Mouse (Mus musculus) subcutaneous adipose tissue, adult 2 months (tissue): ENCODE results near the gene Cxcl16. TPM values are rescaled to one million over a fixed set of nuclear protein-coding genes. Genes with fewer than 3 reads are reported as not detected.

Experiments used
- polyA plus RNA-seq: library from polyadenylated mRNA; depleted of rRNA; stranded (reverse); fragments of >200 nt; gene quantifications from 2 replicates; pipeline ENCODE4 v1.2.3, GENCODE M21; 2012; ENCODE audit warnings: low replicate concordance; rRNA removed

Cxcl16 gene
- polyA plus RNA-seq, result 22.2 and 63.5 TPM in 2 replicates

GRCm38 (mm10) chr11:70459601-70460101 lies at the start of gene Cxcl16:
Gene Cxcl16 (minus strand): TSS chr11:70459984.

GRCm38 (mm10) chr11:70504970-70505369 lies 45.2 kb upstream of the Cxcl16 start, which contains the start of gene Tm4sf5:
Gene Tm4sf5 (plus strand): TSS chr11:70505244.

GRCm38 (mm10) chr11:70458688-70459600 lies 840 bp downstream of the Cxcl16 start, which contains the start of gene Zmynd15:
Gene Zmynd15 (plus strand): TSS chr11:70459433.

GRCm38 (mm10) chr11:70451797-70452498 lies 7.8 kb downstream of the Cxcl16 start, which contains the start of gene Med11:
Gene Med11 (plus strand): TSS chr11:70451919.

GRCm38 (mm10) chr11:70432048-70432894 lies 27.5 kb downstream of the Cxcl16 start, which contains the start of gene Arrb2:
Gene Arrb2 (plus strand): TSS chr11:70432635.

GRCm38 (mm10) chr11:70409594-70410296 lies 50.0 kb downstream of the Cxcl16 start, which contains the start of gene Pelp1:
Gene Pelp1 (minus strand): TSS chr11:70410031.

Other genes with a start within 250 kb of the Cxcl16 start
- 3.5 and 5.8 TPM in 2 replicates for gene Slc16a11, start 247.2 kb downstream of the Cxcl16 start, polyA plus RNA-seq
- 4.4 and 8.0 TPM in 2 replicates for gene Slc16a13, start 238.9 kb downstream of the Cxcl16 start, polyA plus RNA-seq
- gene Bcl6b, start 230.2 kb downstream of the Cxcl16 start, polyA plus RNA-seq, result 15.2 and 24.6 TPM in 2 replicates
- 56.7 and 89.9 TPM in 2 replicates for gene 0610010K14Rik, start 222.1 kb downstream of the Cxcl16 start, polyA plus RNA-seq
- gene Gm21988, start 220.2 kb downstream of the Cxcl16 start, polyA plus RNA-seq, result 8.0 and 8.3 TPM in 2 replicates
- 223 and 400 TPM in 2 replicates for gene Rnasek, start 220.1 kb downstream of the Cxcl16 start, polyA plus RNA-seq
- gene Alox12, start 204.6 kb downstream of the Cxcl16 start, polyA plus RNA-seq, result 2.5 and 7.8 TPM in 2 replicates
- 0.19 and 16.2 TPM in 2 replicates for gene Alox12e, start 137.4 kb downstream of the Cxcl16 start, polyA plus RNA-seq
- 2.7 and 62.7 TPM in 2 replicates for gene Alox15, start 108.0 kb downstream of the Cxcl16 start, polyA plus RNA-seq
- 20.8 and 30.6 TPM in 2 replicates for gene Pelp1, start 50.0 kb downstream of the Cxcl16 start, polyA plus RNA-seq
- gene Arrb2, start 27.3 kb downstream of the Cxcl16 start, polyA plus RNA-seq, result 59.2 and 84.6 TPM in 2 replicates
- 25.2 and 25.9 TPM in 2 replicates for gene Med11, start 8.1 kb downstream of the Cxcl16 start, polyA plus RNA-seq
- gene Zmynd15, start 551 bp downstream of the Cxcl16 start, polyA plus RNA-seq, result 6.1 and 13.8 TPM in 2 replicates
- gene Tm4sf5, start 45.3 kb upstream of the Cxcl16 start, polyA plus RNA-seq, result 0.99 and 1.3 TPM in 2 replicates
- gene Vmo1, start 54.6 kb upstream of the Cxcl16 start, polyA plus RNA-seq, result 0.34 and 0.57 TPM in 2 replicates
- gene Gltpd2, start 59.2 kb upstream of the Cxcl16 start, polyA plus RNA-seq, result 0.51 TPM in 1 of 2 replicates, not detected in the other
- gene Psmb6, start 65.4 kb upstream of the Cxcl16 start, polyA plus RNA-seq, result 334 and 427 TPM in 2 replicates
- gene Gm40193, start 73.0 kb upstream of the Cxcl16 start, polyA plus RNA-seq, result not detected in 2 replicates
- 41.2 and 46.2 TPM in 2 replicates for gene Pld2, start 80.1 kb upstream of the Cxcl16 start, polyA plus RNA-seq
- 57.5 and 70.6 TPM in 2 replicates for gene Mink1, start 102.9 kb upstream of the Cxcl16 start, polyA plus RNA-seq
- not detected in 2 replicates for gene 4930544D05Rik, start 155.9 kb upstream of the Cxcl16 start, polyA plus RNA-seq
- 0.18 and 0.30 TPM in 2 replicates for gene Chrne, start 159.2 kb upstream of the Cxcl16 start, polyA plus RNA-seq
- gene Gp1ba, start 179.1 kb upstream of the Cxcl16 start, polyA plus RNA-seq, result not detected in 2 replicates
- gene Rnf167, start 187.3 kb upstream of the Cxcl16 start, polyA plus RNA-seq, result 99.1 and 107 TPM in 2 replicates
- gene Slc25a11, start 187.5 kb upstream of the Cxcl16 start, polyA plus RNA-seq, result 138 and 142 TPM in 2 replicates
- gene Pfn1, start 194.7 kb upstream of the Cxcl16 start, polyA plus RNA-seq, result 915 and 1,415 TPM in 2 replicates
- gene Eno3, start 197.2 kb upstream of the Cxcl16 start, polyA plus RNA-seq, result 12.2 and 21.2 TPM in 2 replicates
- gene Spag7, start 209.4 kb upstream of the Cxcl16 start, polyA plus RNA-seq, result 44.8 and 49.6 TPM in 2 replicates
- gene Camta2, start 228.1 kb upstream of the Cxcl16 start, polyA plus RNA-seq, result 32.0 and 38.5 TPM in 2 replicates
- gene Inca1, start 240.2 kb upstream of the Cxcl16 start, polyA plus RNA-seq, result 10.2 and 25.4 TPM in 2 replicates
- 94.0 and 111 TPM in 2 replicates for gene Kif1c, start 240.6 kb upstream of the Cxcl16 start, polyA plus RNA-seq